Mouse (Mus musculus) forebrain, embryonic 16.5 days (tissue): Measurements from ENCODE around the gene Kctd21. TPM values are rescaled to one million over a fixed set of nuclear protein-coding genes. Genes with fewer than 3 reads are reported as not detected.

Experiments used
- ATAC-seq: fragments of 200-750 bp; cut with Nextera tagmentation; 2 replicates; pipeline ENCODE4 v1.8.0; 2017; ENCODE audit warnings: mild to moderate bottlenecking, moderate library complexity
- H3K27ac ChIP-seq: fragments of 300-500 bp; sonication (generic); 2 replicates; pipeline ENCODE4 v1.5.1; 2014; ENCODE audit warnings: low read length, control low read depth
- H3K27me3 ChIP-seq: fragments of 300-500 bp; sonication (generic); replicated peaks from 2 replicates; pipeline ENCODE4 v1.6.1; 2014; ENCODE audit warnings: low read length; ENCODE audit not compliant: control insufficient read depth, insufficient read depth
- H3K36me3 ChIP-seq: fragments of 300-500 bp; sonication (generic); 2 replicates; pipeline ENCODE4 v1.6.1; 2014; ENCODE audit not compliant: control insufficient read depth, insufficient read depth
- H3K4me1 ChIP-seq: fragments of 300-500 bp; sonication (generic); replicated peaks from 2 replicates; pipeline ENCODE4 v1.6.1; 2014; ENCODE audit warnings: low read length; ENCODE audit not compliant: control insufficient read depth, insufficient read depth
- H3K4me2 ChIP-seq: fragments of 300-500 bp; sonication (generic); 2 replicates; pipeline ENCODE4 v1.6.1; 2014; ENCODE audit warnings: mild to moderate bottlenecking, low read length, control low read depth
- H3K4me3 ChIP-seq: fragments of 300-500 bp; sonication (generic); replicated peaks from 2 replicates; pipeline ENCODE4 v1.5.1; 2014; ENCODE audit warnings: mild to moderate bottlenecking, low read length, control low read depth
- H3K9ac ChIP-seq: fragments of 300-500 bp; sonication (generic); replicated peaks from 2 replicates; pipeline ENCODE4 v1.6.1; 2014; ENCODE audit warnings: low read depth, low read length, control low read depth
- H3K9me3 ChIP-seq: fragments of 300-500 bp; sonication (generic); 2 replicates; pipeline ENCODE4 v1.6.1; 2016; ENCODE audit warnings: low read length; ENCODE audit not compliant: control insufficient read depth
- WGBS: fragments of 180-500 bp; shearing (Covaris S2); extraction: QIAGEN DNeasy Blood & Tissue Kit; methylation state at CpG from one replicate; pipeline ENCODE4 v1.1.7; 2014; 5-methylcytosine and 5-hydroxymethylcytosine counted together
- polyA plus RNA-seq: library from polyadenylated mRNA; unstranded; fragments of >200 nt; fragmentation: Nextera tagmentation; extraction: Ambion mirVana; gene quantifications from 2 replicates; pipeline ENCODE4 v1.2.1, GENCODE M21; 2015

Kctd21 gene
- polyA plus RNA-seq, 1 experiment from 2014 or later, result 7.5 TPM

DNA sequence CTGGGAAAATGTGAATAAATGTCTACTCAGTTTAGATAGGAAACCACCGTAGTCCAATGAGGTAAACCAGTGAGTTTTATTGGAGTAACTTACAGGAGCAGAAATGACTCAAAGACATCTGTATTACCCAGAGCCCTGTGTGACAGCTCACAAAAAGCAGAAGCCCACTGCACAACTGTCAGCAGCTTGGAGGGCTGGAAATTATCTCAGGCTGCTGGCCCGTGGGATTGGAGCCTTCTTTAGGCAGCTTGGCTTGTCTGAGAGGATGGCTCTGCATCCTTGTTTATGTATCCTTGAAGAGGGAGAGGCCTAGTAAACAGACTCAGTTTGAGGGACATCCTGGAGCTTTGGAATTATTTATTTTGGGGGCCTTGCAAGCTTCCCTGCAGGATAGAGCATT is 10.8 kb downstream of the Kctd21 start:
- Histone ChIP-seq H3K27me3 (no peaks in the 10 kb centered on the region), H3K4me1 (peaks cover 29% of the 10 kb centered on the region), H3K27ac (no peak overlapping the region), H3K9ac (no peak overlapping the region), H3K4me2 (no peak overlapping the region), H3K4me3 (no peak overlapping the region), H3K36me3 (no peaks in the 10 kb centered on the region), H3K9me3 (no peaks in the 10 kb centered on the region)
- WGBS, result 80% methylated on average over 2 of the region's 2 CpGs
- no peak for ATAC-seq

DNA sequence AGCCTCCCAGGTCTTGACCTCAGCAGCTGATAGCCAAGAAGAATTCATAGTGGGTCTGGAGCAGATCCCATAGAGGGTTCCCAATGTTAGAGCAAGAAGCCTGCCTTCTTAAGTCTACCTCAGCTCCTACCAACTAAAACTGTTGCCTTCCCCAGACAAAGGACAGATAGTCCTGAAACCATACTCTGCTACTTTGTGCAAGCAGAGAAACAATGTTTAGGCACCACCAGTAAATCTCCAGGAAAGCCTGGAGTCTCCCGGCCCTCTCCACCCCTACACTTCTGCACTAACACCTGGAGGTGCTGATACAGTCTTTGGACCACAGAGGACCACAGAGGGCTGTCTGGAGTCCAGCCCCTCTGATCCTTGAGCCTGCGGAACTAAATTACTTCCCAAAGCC is 12.5 kb downstream of the Kctd21 start:
- Histone ChIP-seq H3K4me2 (no peak overlapping the region), H3K4me3 (no peak overlapping the region), H3K4me1 (peaks cover 23% of the 10 kb centered on the region), H3K9me3 (no peaks in the 10 kb centered on the region), H3K36me3 (no peaks in the 10 kb centered on the region), H3K27me3 (no peaks in the 10 kb centered on the region), H3K9ac (no peak overlapping the region), H3K27ac (peak overlapping the region; percentile 80)
- ATAC-seq, result no peak; the same call in 1 of the 2 replicates
- 85% methylated on average over 2 of the region's 2 CpGs for WGBS

- Histone ChIP-seq H3K36me3 (no peaks in the 10 kb centered on the region), H3K4me3 (no peak overlapping the region), H3K4me1 (peaks cover 20% of the 10 kb centered on the region), H3K27ac (peak overlapping the region; percentile 80), H3K27me3 (no peaks in the 10 kb centered on the region), H3K4me2 (no peak overlapping the region), H3K9ac (no peak overlapping the region), H3K9me3 (no peaks in the 10 kb centered on the region)
- peak; percentile 92 for ATAC-seq
- WGBS, result 35% methylated on average over 10 of the region's 10 CpGs
Measured at GRCm38 (mm10) chr7:97345229-97345871, 13.2 kb downstream of the Kctd21 start.

DNA sequence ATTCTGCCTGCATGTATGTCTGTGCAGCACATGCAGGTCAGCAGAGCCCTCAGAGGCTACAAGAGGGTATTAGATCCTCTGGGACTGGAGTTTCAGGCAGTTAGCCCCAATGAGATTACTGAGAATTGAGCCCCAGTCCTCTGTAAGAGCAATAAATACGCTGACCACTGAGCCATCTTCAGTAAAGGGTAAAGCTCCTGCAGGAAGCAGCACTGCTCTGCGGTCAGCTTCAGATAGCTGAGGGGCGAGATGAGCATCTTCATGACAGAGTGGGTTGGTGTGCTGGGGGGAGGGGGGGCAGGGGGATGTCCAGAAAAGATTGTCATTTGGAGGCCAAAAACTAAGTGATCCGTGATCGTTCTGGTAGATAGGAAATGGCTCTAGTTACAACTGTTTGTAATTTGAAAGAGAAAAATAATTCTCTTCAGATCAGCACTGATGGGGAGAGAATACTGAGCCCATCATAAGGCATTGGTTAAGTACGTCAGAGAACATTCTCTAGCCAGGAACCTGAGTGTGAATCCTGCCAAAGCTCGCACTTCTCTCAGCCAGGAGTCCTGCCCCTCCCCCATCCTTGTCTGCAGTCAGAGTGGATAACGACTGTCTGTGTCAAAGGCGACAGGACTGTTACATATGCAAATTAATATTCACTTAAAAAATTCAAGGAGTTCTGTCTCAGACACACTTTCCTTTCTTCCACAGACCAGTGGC is 14.1 kb downstream of the Kctd21 start:
- Histone ChIP-seq H3K27ac (peak overlapping the region; percentile 80), H3K4me2 (no peak overlapping the region), H3K4me3 (no peak overlapping the region), H3K36me3 (no peaks in the 10 kb centered on the region), H3K9ac (no peak overlapping the region), H3K27me3 (no peaks in the 10 kb centered on the region), H3K9me3 (no peaks in the 10 kb centered on the region), H3K4me1 (peaks cover 20% of the 10 kb centered on the region)
- no peak for ATAC-seq
- WGBS, result 64% methylated on average over 9 of the region's 9 CpGs

DNA sequence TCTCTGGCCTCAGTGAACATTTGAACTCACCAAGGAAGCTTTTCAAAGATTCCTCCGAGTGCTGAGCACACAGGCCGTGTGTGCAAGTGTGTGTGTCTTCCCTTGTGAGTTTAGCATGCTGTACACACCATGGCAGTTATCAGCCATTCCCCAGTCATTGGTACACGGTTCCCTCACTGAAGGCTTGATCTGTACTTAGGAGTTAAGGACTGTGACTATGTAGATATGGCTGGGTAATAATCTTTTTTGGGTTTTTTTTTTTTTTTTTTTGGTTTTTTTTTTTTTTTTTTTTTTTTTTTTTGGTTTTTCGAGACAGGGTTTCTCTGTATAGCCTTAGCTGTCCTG is 14.7 kb downstream of the Kctd21 start:
- no peak for ATAC-seq
- Histone ChIP-seq H3K36me3 (no peaks in the 10 kb centered on the region), H3K4me1 (peaks cover 20% of the 10 kb centered on the region), H3K4me2 (no peak overlapping the region), H3K27ac (no peak overlapping the region), H3K4me3 (no peak overlapping the region), H3K27me3 (no peaks in the 10 kb centered on the region), H3K9me3 (no peaks in the 10 kb centered on the region), H3K9ac (no peak overlapping the region)
- WGBS, result 59% methylated on average over 3 of the region's 4 CpGs

DNA sequence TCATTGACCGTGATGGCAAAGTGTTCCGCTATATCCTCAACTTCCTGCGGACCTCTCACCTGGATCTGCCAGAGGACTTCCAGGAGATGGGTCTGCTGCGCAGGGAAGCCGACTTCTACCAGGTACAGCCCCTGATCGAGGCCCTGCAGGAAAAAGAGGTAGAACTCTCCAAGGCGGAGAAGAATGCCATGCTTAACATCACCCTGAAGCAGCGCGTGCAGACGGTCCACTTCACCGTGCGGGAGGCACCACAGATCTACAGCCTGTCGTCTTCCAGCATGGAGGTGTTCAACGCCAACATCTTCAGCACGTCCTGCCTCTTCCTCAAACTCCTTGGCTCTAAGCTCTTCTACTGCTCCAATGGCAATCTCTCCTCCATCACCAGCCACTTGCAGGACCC is 15.3 kb downstream of the Kctd21 start:
- no peak for ATAC-seq
- Histone ChIP-seq H3K27me3 (no peaks in the 10 kb centered on the region), H3K4me2 (no peak overlapping the region), H3K9ac (no peak overlapping the region), H3K4me1 (peaks cover 20% of the 10 kb centered on the region), H3K4me3 (no peak overlapping the region), H3K27ac (no peak overlapping the region), H3K9me3 (no peaks in the 10 kb centered on the region), H3K36me3 (no peaks in the 10 kb centered on the region)
- WGBS, result 97% methylated on average over 15 of the region's 15 CpGs

GRCm38 (mm10) chr7:97348318-97348717 is 16.2 kb downstream of the Kctd21 start:
- no peak for ATAC-seq
- H3K4me1 ChIP-seq, result peaks cover 20% of the 10 kb centered on the region
- H3K9me3 ChIP-seq, result no peaks in the 10 kb centered on the region
- H3K4me3 ChIP-seq, result no peak overlapping the region
- 91% methylated on average over 3 of the region's 3 CpGs for WGBS
- H3K27me3 ChIP-seq, result no peaks in the 10 kb centered on the region
- no peak overlapping the region for H3K4me2 ChIP-seq
- H3K9ac ChIP-seq, result no peak overlapping the region
- no peak overlapping the region for H3K27ac ChIP-seq
- no peaks in the 10 kb centered on the region for H3K36me3 ChIP-seq

DNA sequence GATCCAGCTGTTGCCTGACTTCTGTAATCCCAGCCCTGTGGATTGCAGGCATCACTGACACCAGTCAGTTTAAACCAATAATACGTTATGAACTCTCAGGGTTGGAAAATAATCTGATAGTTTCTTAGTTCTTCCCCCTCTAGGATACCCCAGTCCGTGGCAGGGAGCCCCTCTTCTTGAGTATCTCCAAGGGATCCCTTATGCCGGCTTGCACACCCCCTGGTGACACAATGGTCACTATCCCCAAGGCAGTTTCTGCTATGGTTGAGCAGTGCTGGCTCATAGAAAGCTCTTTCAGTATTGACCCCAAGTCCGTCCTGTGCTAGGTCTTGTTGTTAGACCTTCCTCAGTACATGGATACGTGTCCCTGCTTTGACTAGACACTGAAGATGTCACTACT is 16.7 kb downstream of the Kctd21 start:
- Histone ChIP-seq H3K27ac (no peak overlapping the region), H3K9me3 (no peaks in the 10 kb centered on the region), H3K4me3 (no peak overlapping the region), H3K4me2 (no peak overlapping the region), H3K9ac (no peak overlapping the region), H3K27me3 (no peaks in the 10 kb centered on the region), H3K36me3 (no peaks in the 10 kb centered on the region), H3K4me1 (peaks cover 20% of the 10 kb centered on the region)
- 85% methylated on average over 5 of the region's 5 CpGs for WGBS
- ATAC-seq, result no peak

GRCm38 (mm10) chr7:97349438-97349837 is 17.3 kb downstream of the Kctd21 start:
- ATAC-seq, result no peak
- Histone ChIP-seq H3K27ac (no peak overlapping the region), H3K4me2 (no peak overlapping the region), H3K27me3 (no peaks in the 10 kb centered on the region), H3K9me3 (no peaks in the 10 kb centered on the region), H3K36me3 (no peaks in the 10 kb centered on the region), H3K4me3 (no peak overlapping the region), H3K9ac (no peak overlapping the region), H3K4me1 (peaks cover 20% of the 10 kb centered on the region)
- 89% methylated on average over 6 of the region's 6 CpGs for WGBS
